Mouse (Mus musculus): ENCODE measurements at regions not wholly inside any gene's neighbourhood (a gene's known extent, or its start where the extent isn't known, plus 50 kb on each side); places are given as distances from the start of the nearest gene placed in this dataset.

DNA sequence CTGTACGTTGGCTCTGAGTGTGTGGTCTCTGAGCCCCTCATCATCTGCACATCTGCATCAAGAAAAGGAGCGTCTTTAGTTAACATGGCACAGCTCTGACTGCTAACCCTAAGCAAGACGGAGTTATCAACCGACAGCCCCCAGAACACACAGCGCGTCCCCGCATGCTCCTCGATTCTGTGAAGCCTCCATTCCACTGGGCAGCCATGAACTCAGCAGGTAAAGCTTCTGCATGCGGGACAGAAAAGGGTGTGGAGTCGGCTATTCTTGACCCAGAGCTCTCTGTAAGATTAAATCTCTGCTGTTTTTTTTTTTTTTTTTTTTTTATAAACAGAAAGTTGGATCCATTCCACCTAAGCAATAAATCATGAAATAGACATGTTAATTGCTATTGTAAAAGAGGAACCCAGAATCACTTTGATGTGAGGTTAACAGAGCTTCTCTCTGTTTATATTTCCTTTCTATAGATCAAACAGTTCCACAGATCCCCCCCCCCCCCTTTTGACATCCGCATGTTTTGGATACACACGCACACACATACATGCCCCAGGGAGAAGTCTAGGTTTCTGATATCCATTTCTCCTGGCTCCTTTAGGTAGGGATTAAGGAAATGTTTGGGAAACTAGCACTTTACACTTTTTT is 328.9 kb downstream of the Mex3b start:
- no peak for DNase-seq

DNA sequence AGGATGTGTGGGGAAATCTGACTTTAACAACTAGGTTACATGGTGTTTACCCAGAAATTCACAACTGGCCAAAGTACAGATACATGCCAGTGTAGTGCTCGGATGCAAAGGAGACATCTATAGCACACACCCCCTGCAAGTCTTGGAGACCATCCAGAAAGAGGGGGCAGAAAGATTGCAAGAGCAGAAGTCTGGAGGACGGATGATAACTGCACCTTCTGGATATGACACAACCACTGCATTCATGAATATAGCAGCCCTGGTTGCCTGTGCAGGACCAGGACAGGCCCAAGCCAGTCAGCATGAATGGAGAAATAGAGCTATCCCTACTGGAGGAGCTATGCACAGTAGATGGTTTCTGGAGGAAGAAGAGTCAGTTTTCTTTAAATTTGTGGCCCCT is 330.4 kb downstream of the Mex3b start:
- no peak for DNase-seq

- no peak for DNase-seq
These were observed 334.1 kb downstream of the Mex3b start for GRCm38 (mm10) chr7:83201126-83201686.

DNA sequence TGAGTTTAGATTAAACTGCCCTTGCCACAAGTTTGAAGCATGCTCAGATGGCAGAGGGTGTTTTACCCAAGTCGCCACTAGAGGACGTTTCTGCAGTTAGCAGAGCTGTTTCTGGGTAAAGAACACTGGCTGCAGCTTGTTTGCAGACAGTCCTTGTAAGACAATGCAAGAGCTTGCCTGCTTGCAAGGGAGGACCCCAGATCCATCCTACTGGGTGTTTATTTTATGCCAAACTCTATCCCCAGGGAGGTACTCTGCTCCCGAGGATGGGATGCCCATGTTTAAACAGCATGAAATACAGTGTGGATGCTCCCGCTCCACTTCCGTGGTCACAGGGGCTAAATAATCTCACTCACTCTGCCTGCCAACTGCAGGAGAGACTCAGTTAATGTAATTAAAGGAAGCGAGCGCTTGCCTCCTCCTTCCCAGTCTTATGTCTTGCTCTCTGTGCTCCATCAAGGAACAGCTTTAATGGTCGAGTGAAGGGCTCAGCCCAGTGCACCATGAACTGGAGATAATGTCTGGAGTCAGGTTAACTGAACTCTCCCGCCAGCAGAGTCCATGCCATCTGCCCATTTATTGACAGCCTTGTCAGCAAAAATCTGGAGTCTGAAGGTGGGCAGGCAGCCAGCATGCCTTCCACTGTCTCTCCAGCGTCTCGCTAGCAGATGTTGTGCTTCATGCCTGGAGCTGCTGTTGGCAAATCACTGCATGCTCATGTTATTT is 334.8 kb downstream of the Mex3b start:
- no peak for DNase-seq

- no peak for DNase-seq
These were observed 336.3 kb downstream of the Mex3b start for GRCm38 (mm10) chr7:83203311-83204012.

DNA sequence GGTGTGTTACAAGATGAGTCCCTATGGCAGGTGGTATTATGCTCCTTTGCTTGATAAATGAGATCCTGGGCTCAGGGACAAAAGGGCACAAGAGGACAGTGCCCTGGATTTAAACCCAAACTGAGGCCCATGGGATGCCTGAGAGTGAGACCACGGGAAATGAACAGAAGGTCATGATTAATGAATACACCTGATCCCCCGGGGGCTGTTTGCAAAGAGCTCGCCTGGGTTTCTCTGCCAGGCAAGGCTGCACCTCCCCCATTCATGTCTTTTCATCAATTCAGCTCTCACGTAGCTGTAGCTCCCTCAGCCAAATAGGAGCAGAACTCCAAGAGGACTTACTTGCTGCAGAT is 336.9 kb downstream of the Mex3b start:
- no peak for DNase-seq

DNA sequence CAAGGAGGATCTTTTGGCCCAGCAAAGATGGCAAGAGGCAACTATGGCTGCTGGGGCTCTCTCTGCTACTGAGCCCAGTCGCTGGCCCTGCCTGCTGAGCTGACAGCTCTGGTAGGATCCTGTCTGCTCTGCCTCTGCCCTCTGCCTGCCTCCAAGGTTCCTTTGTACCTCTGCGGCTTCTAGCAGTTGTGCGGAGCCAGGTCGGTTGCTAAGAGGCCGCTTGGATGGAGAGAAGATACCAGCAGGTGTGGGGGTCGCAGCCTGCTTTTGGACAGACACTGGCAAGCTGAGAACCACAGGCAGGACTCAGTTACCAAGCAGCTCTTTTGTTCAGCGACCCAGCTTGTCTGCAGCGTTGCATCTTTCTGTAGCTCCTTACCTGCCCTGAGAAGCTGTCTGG is 337.6 kb downstream of the Mex3b start:
- no peak for DNase-seq

DNA sequence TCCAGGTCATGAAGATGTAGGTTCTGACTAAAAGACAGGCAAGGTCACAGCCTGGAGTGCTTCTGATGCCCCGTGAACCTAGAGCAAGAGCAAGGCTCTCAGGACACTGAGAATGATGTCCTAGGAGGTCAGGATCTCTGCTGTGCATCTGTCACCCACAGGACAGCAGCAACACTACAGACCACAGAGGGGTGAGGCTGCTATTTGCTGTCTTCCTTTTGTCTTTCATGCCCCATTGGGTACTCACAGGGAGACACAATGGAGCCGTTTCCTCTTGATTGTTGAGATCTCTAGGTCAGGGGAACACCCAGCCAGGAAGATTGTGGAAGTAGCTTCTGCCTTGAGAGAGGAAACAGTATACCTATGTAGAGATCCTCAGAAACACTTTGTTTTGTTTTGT is 339.9 kb downstream of the Mex3b start:
- DNase-seq = no peak

DNA sequence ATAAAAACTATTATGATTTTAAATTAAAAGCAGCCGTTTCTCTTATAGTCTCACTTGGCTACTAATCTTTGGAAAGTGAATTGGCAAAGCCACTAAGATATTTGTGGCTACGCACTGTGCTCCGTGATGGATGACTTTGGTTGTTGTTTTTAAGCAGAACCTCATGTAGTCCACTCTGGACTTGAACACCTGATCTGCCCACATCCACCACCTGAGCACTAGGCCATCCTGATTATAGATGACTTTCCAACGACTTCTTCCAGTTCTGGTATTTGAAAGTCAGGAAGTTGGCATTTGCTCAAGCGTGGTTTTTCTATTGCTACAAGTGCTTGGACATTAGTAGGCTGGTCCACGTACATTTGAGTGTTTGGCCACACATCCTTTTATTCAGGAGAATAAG is 344.5 kb downstream of the Mex3b start:
- no peak for DNase-seq

DNA sequence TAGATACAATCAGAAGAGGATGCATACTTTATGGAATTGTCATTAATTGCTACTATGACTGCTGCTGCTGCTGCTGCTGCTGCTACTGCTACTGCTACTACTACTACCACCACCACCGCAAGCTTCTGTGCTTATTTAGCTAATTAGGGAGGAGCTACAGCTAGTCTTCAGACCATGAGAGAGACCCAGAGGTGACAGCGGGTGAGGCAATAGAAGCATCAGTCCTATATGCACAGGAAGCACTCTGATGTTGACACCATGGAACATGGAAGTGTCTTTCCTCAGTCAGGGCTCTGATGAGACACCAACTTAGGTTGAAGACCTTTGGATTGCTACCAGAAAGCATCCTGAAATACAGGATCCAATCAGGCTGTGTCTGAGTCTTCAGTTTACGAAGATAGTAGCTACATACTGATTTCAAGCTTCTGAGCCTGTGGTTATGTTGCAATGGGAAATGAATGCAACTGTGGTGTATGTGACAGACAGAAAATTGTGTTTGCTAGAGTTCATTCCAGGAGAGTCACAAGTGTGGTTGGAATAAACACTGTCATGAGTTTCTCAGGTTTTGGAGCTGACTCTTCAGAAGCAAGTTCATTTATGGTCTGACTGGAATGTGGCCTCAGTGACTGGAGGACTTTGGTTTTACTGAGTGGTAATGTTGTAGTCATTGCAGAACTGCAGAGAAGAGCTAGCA is 355.0 kb downstream of the Mex3b start:
- DNase-seq = no peak

GRCm38 (mm10) chr7:83227262-83228108 is 357.2 kb upstream of the Tmc3 start:
- no peak for DNase-seq

DNA sequence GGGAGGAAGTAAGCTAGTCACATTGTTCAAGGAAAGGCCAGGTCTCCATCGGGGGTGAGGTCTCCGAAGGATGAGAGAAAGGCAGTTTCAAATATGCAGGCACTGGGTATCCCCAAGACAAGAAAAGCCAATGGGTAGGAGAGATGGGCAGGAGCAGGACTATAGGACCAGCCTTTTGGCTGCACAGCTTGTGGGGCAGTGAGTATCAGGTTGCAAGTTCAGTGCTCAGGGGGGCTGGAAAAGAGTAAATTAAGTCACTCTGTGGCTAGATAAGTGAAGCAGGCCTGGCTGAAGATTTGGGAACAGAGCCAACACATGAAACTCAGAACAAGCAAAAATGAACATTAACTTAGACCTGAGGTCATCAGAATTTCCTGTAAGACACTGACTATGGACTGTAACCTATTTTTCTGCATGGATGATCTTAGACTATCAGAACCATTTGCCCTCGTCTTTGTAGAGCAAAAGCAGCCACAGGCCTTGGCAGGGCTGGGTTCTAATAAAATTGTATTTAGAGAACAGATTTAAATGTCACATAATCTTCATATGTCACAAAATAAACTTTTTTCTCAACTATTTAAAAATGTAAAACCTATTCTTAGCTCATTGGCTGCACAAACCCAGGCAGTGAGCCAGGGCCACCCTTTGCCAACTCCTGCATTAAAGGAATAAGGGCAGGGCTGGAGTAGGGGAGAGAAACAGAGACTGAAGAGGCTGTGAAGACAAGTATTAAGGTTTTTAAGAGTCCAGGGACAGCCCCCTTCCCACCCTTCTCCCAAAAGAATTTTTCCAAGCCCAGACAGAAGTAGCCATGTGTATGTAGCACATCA is 354.0 kb upstream of the Tmc3 start:
- DNase-seq = no peak

GRCm38 (mm10) chr7:83235659-83236058 is 349.1 kb upstream of the Tmc3 start:
- no peak for DNase-seq

GRCm38 (mm10) chr7:83237336-83237735 is 347.4 kb upstream of the Tmc3 start:
- DNase-seq = no peak

DNA sequence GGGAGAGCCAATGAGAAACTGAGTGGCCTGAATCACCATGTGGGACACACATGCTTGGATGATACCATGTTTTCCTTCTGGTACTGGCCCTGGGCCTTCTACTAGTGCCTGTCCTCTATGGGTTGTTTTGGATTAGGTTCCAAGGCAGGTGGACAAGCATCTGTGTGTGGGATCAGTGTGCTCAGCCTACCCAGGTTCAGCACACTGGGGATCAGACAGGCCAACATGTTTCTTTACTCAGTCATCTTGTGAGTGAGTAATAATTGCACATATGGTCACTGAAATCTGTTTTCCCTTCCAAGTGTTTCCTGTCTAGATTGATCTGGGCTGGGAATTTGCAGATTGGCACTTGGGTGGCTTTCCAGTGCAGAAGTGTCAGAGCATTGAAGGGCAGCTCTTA is 346.6 kb upstream of the Tmc3 start:
- DNase-seq = no peak

GRCm38 (mm10) chr7:83242233-83242632 is 342.5 kb upstream of the Tmc3 start:
- DNase-seq = no peak

DNA sequence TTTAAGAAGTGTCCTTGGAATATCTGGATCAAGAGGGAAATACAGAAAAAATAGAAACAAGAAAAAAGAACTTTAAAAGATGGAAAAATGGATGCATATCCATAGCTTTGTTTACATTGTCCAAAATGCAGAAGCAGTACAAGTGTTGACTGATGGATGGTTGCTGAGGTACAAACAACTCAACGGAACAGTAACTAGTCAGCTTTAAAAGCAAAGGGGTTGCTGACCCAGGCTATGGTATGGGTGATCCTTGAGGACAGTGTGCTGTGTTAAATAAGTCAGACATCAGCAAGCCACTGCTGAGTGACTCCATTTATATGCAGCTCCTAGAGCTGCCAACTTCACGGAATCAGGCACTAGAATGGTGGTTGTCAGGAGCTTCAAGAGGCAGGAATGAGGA is 338.9 kb upstream of the Tmc3 start:
- DNase-seq = no peak

DNA sequence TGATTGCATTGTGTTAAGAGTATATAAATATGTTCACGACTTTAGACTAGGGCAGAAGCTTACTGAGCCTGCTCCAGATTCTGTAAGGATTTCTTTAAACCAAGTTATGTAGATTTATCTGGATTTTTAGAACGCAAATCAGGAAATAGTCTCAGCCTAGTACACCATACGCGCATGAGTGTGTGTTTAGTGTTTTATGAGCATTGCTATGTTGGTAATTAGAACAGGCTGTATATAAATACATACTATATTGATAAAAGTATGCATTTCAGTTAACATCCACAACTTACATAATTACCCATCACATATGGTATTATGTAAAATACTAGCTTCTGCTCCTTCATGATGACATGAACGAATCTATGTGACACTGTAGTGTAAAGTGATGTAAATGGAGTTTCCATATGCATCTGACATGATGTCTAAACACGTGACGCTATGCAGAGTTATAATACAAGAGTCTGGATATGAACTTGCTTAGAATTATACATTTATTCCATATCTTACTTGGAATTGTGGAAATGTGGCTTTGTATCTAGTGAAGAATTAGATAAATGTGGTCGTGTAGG is 332.6 kb upstream of the Tmc3 start:
- DNase-seq = no peak

- no peak for DNase-seq
These were observed 331.7 kb upstream of the Tmc3 start for GRCm38 (mm10) chr7:83253001-83253400.

- no peak for DNase-seq
These were observed 331.3 kb upstream of the Tmc3 start for GRCm38 (mm10) chr7:83253432-83253831.

DNA sequence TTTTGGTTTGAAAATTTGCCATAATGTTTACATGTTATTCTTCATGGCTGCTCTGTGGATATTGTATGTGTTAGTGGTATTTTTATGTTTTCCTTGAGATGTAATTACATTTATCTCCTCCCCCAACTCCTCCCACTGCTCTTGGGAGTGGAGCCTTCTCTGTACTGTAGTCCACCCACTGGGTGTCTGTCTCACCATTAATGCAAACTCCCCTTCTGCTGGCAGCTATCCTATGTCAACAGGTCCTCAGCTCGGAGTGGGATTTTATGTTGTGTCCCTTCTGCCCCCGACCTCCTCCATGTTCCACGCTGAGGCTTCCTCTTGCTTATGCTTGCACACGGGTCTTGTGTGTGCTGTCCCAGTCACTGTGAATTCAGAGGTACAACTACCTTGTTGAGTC is 330.3 kb upstream of the Tmc3 start:
- DNase-seq = no peak
